Mouse (Mus musculus): ENCODE results near the gene Lmo7.

Lmo7 gene

DNA sequence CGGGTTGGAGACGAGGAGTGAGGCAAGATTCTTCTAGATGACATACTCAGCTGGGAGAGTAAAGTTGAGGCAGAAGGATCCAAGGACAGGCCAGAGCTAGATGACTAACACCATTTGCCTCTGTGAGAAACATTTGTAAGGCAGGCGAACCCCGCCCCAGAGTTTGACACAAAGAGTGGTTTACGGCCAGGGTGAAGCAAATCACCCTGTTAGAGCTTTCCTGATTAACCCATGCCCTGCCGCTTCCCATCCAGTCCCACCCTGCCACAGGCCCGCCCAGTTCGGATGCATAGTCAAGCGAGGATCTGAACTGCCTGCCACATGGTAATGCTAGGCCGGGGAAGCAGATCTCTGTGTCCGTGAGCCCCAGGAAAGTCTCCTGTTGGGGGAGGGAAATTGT lies 51.5 kb downstream of the Lmo7 start:
- DNase-seq, result no peak

DNA sequence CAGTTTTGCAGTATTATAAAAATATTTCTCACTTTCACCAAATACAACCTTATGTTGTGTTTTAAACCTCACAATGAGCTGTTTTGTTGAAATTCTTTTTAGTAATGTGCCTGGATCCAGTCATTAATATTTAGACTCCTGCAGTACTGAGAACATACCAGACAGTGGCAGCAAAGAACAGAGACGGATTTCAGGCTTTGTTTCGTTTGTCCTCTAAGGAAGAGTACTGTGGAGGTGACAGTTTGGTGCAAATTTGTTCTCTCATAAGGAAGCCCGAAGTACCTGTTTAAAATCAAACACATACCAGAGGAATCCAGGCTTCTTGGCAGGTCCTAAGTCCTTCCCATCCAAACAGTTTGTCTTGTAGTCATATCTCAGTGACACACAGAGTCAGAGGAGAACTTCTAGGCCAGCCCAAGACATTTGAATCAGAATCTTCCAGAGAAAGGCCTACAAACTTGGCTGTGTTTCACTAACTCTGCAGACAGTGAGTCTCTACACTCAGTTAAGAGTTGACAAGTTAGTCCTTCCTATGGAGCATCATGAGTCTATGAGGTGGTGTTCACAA lies 52.3 kb downstream of the Lmo7 start:
- DNase-seq, result peak in 1 of 2 experiments; percentile 7

DNA sequence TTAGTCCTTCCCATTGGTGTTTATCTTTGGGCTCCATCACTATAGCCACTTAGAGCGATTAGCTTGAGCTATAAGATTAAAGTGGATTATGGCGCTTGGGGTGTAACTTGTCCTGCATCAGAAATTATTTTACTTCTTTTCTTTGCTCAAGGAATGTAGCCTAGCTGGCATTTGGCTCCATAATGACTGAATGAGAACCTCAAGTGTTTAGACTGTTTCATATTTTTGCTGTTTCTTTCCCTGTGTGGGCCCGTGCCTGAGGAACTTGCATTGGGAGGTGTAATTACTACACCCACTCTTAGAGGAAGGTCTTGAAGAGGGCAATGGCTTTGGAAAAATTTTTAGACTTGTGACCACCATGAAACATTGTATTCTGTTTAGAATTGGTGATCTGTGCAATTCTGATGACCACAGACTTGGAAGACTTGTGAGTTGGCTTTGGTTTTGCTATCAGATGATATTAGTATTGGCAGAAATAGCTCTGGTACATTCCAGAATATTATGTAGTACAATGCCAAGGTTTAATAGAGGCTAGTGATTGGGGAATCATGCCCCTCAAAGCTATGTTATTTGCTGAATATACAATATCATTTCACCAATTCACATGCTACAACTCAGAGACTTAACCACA lies 54.7 kb downstream of the Lmo7 start:
- no peak for DNase-seq

DNA sequence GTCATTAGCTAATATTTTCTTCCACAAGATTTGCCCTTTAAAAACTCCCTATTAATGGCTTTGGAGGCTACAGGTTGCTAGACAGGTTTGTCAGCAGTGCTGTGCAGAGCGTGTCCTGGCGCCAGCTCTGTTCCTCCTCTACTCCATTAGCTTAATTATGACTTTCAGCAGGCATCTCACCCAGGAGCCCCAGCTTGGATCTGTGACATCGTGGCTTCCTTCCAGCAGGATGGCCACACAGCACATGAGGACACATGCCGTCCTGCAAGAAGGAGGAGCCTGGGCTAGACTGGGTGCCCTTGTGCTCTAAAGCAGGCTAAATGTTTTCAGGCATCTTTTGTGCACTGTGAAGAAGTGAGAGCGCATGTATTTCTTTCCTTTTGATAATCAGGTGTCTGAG lies 58.1 kb downstream of the Lmo7 start:
- peak; percentile 29 for DNase-seq

DNA sequence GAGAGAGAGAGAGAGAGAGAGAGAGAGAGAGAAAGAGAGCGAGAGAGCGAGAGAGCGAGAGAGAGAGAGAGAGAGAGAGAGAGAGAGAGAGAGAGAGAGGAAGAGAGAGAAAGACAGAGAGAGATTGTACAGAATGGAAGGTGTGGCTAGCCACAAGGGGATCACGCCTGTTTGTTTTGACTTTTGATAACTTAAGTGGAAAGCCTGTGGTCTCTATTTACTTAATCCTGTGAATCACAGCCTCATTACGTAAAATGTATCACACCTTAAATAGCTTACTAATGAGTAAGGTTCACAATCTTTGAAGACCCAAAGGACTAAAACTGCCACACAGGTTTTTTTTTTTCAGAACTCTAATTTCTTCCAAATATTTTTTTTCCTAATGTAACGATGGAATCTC lies 58.7 kb downstream of the Lmo7 start:
- DNase-seq, result no peak

DNA sequence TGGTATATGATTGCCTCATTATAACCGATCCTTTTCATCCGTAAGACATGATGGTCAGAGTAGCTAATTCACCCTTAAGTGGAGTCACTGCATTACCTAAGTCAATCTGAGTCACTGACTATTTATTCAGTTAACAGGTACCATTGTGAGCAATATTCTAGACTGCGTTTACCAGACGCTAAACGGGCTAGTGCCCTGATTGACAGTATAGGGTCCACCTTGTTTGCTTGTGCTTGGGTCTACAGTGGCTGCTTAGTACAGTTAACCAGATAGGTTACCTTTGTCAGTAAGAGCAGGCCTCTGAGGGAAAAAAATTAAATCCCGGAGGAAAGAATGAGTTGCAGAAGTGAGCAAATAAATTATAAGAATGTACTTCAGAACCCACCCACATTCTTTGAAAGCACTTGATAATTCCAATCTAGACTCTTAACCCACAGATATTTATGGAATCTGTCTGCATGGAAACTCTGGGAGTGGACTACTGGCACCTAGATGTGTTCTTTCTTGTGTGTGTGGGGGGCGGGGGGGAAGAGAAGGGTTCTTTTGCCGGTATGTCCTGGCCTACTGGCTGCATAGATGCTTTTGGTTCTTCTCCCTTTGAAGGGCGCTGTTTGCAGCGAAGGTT lies 64.9 kb downstream of the Lmo7 start:
- DNase-seq, result no peak

DNA sequence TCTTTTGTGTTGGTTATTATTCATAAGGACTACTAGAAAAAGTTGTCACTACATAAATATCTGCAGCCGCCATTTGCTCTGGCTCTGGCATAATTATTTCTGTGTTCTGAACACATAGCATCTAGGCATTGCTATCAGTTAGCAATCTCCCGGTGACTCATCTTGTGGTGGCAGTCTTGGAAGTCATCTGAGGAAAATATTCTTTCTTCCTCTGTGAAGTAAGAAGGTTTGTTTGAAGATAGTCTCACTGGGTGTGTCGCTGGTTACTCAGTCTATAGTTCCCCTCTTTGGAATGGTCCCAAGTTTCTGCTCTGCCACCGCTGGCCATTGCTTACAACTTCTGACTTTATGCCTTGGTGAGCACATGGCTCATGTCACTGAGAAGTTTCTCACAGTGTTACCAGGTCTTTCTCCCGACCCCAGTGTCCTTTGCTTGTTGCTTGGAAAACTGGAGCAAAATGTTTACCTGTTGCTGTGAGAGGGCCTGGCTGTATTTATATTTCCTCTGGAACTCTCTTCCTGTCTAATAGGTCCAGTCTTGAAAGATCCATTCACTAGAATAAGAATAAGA lies 68.3 kb downstream of the Lmo7 start:
- DNase-seq, result no peak

DNA sequence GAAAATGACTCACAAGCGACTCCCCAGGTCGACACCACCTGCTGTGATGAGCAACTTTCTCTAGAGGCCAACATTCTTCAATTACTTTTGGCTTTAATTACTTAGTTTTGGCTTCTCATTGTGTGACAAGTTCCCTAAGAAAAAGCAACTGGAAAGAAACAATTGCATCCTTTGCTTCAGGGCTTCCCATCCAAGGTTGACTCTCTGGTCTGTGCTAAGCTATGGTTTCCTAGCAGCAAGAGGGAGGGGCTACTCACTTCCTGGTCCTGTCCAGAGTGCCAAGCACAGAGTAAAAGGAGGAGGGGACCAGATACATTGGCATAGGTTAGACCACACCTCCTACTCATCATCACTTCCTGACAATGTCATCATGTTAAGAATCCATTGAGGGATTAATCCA lies 69.0 kb downstream of the Lmo7 start:
- DNase-seq, result no peak

DNA sequence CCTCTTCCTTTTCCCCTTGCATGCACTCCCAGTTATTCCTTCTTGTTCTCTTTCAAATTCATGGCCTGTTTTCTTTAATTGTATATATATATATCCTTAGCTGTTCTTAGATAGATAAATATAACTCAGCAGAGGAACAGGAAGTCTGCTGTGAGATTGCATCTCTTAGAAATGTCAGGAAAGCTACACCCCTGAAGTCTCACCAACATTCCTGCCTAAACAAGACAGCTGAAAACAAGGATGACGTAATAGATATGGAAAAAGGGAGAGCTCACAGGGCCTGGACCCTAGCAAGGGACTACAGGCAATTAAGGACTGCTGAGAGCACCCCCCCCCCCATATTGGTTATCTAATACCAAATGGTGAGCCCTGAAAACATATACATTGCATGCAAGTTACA lies 71.9 kb downstream of the Lmo7 start:
- no peak for DNase-seq

DNA sequence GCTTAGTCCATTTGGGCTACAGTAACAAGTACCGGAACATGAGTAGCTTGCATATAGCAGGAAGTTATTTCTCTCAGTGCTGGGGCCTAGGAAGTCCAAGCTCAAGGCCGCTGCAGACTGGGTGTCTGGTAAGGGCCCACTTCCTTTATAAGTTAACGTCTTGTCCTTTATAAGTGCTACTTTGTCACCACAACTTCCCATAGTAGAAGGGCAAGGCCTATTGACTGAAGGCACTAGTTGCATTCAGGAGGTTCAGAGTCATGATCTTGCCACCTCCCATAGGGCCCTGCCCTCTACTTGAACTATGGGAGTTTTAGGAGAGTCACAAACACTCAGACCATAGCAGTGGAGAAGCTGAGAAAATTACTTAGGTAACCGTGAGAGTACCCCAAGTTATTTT lies 74.4 kb downstream of the Lmo7 start:
- no peak for DNase-seq

DNA sequence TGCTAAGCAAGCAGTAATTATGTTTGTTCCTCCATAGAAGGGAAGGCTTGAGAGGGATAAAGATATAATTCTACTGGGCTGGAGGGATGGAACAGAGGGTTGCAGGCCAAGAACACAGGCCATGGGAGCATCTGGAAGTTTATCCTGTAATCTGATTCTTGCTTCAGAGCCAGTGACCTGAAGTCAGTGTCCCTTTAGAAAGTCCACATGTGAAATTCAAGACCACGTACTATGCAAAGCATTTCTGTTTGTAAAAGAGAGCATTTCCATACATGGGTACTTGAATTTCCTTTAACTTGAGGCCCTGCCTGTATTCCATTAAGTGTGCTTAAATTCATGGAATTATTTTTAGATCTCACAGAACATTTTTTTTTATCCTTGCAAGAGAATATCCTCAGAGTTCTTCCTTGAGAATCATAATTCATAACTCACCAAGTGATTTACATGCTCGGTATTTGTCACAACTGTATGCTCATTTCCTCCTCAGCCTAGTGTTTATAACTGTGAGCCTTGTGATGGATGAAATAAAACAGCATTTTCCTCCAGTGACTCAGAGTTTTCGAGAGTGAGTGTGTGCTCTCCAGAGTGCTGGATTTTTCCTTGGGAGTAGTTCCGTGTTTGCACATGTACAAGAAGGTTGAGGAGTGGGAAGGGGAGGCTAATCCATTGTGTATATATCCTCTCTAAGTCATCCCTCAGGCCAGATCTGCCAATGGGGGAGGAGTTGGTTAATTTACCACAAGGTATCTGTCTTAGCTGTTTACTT lies 75.0 kb downstream of the Lmo7 start:
- no peak for DNase-seq

DNA sequence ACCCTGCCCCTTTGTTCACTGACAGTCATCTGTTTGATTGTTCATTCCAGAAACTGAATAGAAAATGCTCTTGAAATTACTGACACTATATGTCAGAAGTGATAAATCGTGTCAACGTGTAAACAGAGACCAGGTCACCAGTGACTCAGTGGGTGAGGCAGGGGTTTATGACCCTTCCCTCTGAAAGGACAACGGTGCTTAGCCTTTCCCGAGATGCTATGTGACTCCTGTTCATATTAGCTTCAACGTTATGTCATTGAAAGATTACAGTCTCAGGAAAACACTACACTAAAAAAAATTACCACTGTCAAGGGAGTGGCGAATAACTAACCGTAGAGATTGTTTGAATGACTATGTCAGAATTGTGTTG lies 75.6 kb downstream of the Lmo7 start:
- no peak for DNase-seq

DNA sequence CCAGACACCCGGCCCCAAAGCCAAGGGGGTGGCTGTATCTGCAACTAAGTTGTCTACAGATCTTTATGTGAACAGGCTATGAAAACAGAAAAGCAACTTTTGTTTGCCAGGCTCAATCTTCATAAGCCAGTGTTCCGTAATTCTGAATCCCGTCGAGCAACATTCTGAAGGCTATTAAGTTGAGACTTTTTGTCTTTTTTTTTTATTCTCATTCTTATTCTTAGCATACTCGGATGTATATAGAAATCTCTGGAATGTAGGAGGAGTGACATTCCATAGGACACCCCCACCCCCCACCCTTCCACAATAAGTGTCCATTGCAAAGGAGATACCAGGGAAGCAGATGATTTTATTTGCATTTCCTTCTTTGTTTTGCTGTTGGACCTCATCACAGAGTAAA lies 76.3 kb downstream of the Lmo7 start:
- DNase-seq, result no peak

DNA sequence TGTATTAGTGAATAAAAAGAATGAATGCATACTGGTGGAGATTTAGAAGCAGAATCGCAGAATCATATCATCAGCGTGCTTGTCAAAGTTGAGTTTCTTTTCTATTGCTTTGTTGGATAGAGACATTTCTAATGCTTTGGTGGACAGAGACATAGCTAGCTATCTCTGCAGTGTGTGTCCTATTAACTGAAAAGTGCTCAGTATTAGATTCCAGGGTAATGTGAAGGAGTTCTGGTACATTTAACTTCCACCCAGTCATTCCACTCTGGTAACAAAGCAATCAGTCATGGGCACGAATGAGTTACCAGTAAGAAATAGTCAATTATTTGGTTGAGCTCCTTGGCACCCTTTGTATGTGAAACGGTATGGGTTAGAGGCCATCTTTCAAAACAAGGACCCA lies 76.8 kb downstream of the Lmo7 start:
- DNase-seq, result no peak

DNA sequence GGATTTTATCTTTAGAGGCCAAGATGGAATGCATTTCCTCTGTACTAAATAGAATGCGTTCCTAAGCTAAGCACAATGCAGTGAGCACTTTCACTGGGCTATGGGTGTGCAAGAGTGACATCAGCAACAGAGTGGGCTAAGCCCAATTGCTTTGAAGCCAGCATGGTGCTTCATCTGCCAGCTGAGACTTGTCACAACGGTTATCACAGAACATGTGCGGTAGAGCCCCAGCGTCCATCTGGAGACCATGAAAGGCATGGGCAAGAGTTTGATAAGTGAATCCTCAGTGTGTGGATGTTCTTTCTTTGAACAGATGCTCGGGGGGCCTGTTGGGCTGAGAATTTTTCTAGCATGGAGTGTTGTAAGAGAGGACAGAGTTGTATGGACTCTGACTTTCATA lies 86.7 kb downstream of the Lmo7 start:
- DNase-seq, result no peak

DNA sequence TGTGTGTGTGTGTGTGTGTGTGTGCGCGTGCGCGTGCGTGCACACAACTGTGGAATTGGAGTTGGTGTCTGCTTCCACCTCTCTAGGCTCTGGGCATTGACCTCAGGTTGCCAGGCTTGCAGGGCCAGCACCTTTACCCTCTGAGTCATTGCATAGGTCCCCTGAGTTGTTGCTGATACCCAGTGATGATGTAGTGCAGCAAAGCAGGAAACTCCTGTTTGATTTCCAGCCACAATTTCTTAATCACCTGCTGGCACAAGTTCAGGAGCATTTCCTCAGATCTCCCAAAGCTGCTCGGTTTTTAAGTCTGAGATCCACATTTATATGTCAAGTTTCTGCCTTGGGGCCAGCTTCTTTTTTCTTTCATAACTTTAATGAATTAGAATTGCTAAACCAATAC lies 92.6 kb downstream of the Lmo7 start:
- DNase-seq, result no peak

DNA sequence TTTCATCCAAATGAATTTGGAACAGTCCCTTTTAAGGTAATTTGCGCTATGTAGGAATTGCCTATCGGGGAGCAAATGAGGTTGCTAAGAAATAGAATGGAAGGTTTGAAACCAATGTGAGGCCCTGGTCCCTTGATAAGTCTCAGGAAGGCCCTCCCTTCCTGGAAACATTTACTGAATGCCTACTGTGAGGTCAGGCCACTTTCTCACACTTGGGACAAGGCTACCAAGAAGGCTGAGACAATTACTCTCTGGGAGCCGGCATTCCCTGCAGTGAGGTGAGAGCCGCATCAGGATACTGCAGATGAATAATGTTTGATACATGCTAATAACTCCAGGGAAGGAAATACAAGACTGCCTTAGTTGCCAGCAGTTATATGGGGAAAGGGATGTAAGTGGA lies 93.1 kb downstream of the Lmo7 start:
- DNase-seq, result no peak

DNA sequence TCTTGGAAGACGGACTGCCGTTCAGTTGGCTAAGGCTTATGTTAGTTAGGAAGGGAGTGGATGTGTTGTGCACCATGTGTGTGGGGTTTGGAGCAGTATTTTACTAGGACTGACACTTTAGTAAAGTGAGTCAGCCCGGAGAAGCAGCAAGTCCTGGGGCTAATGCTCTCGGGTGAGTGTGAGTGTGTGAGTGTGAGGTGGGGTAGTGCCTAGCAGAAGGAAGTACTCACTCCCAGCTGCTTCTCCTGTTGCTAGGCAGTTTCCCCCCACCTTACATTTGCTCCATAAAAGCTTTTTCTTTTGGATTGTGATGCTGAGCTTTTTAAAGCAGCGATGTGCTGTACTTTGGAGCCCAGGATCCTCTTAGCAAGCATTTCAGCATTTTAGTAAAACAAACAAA lies 99.9 kb downstream of the Lmo7 start:
- no peak for DNase-seq

DNA sequence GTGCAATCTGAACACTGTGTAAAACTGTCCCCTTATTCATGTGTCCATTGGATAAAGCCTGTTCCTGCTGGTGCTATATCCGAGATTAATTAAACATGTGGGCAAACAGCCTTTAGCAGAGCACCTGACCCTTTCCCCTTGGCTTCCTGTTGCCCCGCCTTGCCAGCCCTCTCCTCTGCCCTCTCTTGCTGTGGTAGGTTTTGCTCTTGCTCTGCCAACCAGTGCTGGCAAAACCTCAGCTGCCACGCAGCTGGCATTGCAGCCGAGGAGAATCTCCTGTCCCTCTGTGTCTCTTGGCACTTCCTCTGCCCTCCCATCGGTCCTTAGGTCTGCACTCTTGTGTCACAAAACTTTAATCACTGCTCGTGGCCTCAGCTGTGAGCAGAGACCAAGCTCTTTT lies 100.4 kb downstream of the Lmo7 start:
- no peak for DNase-seq

DNA sequence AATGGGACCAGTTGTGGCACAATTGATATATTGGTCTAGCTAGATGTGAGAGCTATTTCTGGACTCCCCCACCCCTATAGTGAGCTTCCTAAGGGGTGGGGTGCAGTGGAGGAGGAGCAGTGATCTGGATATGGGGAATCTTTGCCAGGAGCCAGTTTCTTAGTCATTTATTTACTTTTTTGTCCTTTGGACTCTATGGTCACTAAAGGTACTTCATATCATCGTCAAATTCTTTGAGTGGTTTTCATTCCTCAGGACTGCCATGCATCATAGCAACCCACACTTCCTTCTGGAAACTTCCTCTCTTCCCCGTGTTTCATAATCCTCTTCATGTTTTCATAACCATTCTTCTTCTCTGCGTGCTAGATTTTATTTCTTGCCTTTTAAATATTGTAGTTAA lies 104.4 kb downstream of the Lmo7 start:
- no peak for DNase-seq

DNA sequence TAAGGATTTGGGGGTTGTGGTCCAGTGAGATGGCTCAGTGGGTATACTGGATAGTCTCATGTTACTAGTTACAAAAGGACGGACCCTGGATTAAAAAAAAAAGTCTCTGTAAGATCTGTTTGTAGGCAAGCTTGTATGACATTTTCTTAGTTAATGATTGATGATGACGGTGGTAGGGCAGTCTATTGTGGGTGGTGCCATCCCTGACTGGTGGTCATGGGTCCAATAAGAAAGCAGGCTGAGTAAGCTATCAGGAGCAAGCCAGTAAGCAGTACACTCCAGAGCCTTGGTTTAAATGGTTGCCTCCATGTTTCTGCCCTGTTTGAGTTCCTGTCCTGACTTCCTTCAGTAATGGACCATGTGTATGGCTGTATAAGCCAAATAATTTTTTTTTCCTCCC lies 106.6 kb downstream of the Lmo7 start:
- DNase-seq, result no peak

DNA sequence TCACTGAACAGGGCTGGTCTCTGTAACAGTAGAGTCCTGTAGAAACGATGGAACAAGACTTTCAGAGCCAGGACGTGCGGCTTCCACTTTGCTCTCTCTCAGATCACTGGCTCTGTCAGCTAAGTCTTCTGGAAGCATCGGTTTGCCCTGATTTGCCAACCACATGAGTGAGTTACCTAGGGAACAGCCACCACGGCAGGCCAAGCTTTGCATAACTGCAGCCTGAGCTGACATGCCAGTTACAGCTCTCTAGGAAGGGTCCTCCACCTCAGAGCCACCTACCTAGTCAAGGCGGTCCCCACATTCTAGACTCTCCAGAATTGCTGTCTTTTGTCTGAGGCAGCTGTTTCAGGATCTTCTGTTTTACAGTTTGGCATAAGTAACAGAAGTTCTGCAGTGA lies 107.4 kb downstream of the Lmo7 start:
- no peak for DNase-seq

DNA sequence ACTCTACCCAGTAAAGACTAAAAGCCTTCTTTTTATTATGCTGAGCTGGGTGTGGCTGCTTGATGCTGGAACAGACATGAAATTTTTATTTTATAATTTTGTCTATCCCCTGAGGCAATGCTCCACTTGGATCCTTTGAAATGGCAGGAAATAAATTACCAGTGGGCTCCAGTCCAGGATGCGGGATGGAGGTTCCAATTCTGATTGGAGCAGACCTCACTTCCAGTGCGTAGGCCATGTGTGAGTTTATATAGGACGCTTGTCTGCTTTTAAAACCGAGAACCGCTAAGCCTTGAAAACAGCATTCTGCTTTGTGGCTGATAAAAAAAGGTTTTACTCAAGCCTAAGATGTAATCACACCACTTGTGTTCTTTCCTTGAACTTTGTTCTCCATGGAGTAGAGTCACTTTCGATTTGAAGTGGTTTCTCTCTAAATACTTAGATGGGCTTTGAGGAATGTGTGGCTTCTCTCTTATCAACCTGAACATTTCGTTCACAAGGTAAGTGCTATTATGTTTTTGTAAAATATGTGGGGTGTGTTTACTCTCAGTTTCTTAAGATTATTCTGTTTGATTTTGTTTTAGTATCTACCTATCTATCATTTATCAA lies 108.6 kb downstream of the Lmo7 start:
- no peak for DNase-seq

All from cerebellum, postnatal 36 days (tissue).